Mouse (Mus musculus) intestine, postnatal 0 days (tissue): ENCODE results near the gene Atg4a-ps. TPM values are rescaled to one million over a fixed set of nuclear protein-coding genes. Genes with fewer than 3 reads are reported as not detected.

Source experiments
- ATAC-seq: fragments of 200-750 bp; cut with Nextera tagmentation; 2 replicates; pipeline ENCODE4 v1.8.0; 2017; ENCODE audit warnings: mild to moderate bottlenecking, moderate TSS enrichment, moderate library complexity
- H3K27ac ChIP-seq: fragments of 300-500 bp; sonication (generic); 2 replicates; pipeline ENCODE4 v1.5.1; 2014; ENCODE audit warnings: mild to moderate bottlenecking, low read depth, low read length, moderate library complexity
- H3K27me3 ChIP-seq: fragments of 300-500 bp; sonication (generic); replicated peaks from 2 replicates; pipeline ENCODE4 v1.6.1; 2014; ENCODE audit warnings: low read length, mixed read lengths; ENCODE audit not compliant: control insufficient read depth, insufficient read depth
- H3K36me3 ChIP-seq: fragments of 300-500 bp; sonication (generic); 2 replicates; pipeline ENCODE4 v1.6.1; 2014; ENCODE audit warnings: mild to moderate bottlenecking, moderate library complexity; ENCODE audit not compliant: control insufficient read depth, insufficient read depth
- H3K4me1 ChIP-seq: fragments of 300-500 bp; sonication (generic); replicated peaks from 2 replicates; pipeline ENCODE4 v1.6.1; 2014; ENCODE audit warnings: antibody characterized with exemption, low read length, mixed read lengths; ENCODE audit not compliant: control insufficient read depth, insufficient read depth
- H3K4me2 ChIP-seq: fragments of 300-500 bp; sonication (generic); replicated peaks from 2 replicates; pipeline ENCODE4 v1.6.1; 2014; ENCODE audit warnings: low read depth, mild to moderate bottlenecking, moderate library complexity
- H3K4me3 ChIP-seq: fragments of 300-500 bp; sonication (generic); 2 replicates; pipeline ENCODE4 v1.5.1; 2014; ENCODE audit warnings: low read depth, low read length
- H3K9ac ChIP-seq: fragments of 300-500 bp; sonication (generic); 2 replicates; pipeline ENCODE4 v1.6.1; 2014; ENCODE audit warnings: mild to moderate bottlenecking, low read depth, low read length
- H3K9me3 ChIP-seq: fragments of 300-500 bp; sonication (generic); 2 replicates; pipeline ENCODE4 v1.6.1; 2016; ENCODE audit warnings: mixed run types; ENCODE audit not compliant: control insufficient read depth
- CTCF ChIP-seq: sonication (generic); IDR thresholded peaks from 2 replicates; pipeline ENCODE4 v1.5.1; 2016; ENCODE audit warnings: low read depth, mild to moderate bottlenecking, control low read depth, antibody characterized with exemption, moderate library complexity
- WGBS: fragments of 180-500 bp; shearing (Covaris S2); extraction: QIAGEN DNeasy Blood & Tissue Kit; methylation state at CpG from one replicate; pipeline ENCODE4 v1.1.7; 2014; 5-methylcytosine and 5-hydroxymethylcytosine counted together
- polyA plus RNA-seq: library from polyadenylated mRNA; unstranded; fragments of >200 nt; fragmentation: Nextera tagmentation; extraction: Ambion mirVana; gene quantifications from 2 replicates; pipeline ENCODE4 v1.2.1, GENCODE M21; 2015

The Atg4a-ps gene
- polyA plus RNA-seq, 1 experiment from 2014 or later, result 0.26 TPM

DNA sequence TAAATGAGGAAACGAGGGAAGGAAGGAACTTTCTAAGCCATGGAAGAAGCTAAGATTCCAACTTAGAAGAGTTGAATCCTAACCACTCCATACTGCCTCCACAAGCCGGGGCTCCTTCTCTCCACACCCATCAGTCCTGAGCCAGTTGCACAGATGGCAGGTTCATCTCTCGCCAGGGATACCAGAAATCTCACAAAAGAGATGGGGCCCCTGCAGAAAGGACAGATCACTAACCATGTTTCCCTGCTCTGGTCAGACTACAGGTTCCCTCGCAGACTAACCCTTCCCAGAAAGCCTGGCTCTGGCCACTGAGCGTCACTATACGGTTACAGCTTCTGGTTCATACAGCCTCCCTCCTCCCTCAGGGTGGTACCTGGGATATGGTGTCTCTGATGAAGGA, 3.8 kb upstream of the Atg4a-ps start:
- Histone ChIP-seq H3K4me1 (no peaks in the 10 kb centered on the region), H3K4me3 (no peak overlapping the region), H3K36me3 (no peaks in the 10 kb centered on the region), H3K27me3 (no peaks in the 10 kb centered on the region), H3K27ac (no peak overlapping the region), H3K9me3 (no peaks in the 10 kb centered on the region), H3K9ac (no peak overlapping the region), H3K4me2 (no peak overlapping the region)
- 92% methylated on average over 6 of the region's 6 CpGs for WGBS
- no peak for ATAC-seq
- no peak for TF ChIP-seq CTCF

DNA sequence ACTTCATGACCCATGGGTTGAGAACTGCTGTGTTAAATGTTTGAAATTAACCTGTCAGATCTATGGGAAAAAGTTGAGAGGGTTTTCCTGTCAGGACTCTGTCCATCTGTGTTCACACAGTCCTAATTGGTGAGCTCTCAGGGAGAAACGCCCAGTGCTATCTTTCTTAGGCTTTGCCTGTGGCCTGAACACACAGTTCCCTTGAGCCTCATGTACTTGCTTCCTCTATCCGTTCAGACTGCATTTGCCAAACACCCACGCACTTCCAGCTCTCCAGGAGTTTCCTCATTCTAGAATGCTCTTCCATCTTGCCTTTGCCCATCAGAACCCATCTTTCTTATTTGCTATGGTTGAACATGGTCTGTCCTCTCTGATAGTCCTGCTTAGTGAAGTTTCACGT, 2.6 kb upstream of the Atg4a-ps start:
- no peak for ATAC-seq
- Histone ChIP-seq H3K27ac (no peak overlapping the region), H3K36me3 (no peaks in the 10 kb centered on the region), H3K9ac (no peak overlapping the region), H3K9me3 (no peaks in the 10 kb centered on the region), H3K27me3 (no peaks in the 10 kb centered on the region), H3K4me2 (no peak overlapping the region), H3K4me1 (no peaks in the 10 kb centered on the region), H3K4me3 (no peak overlapping the region)
- 67% methylated on average over 4 of the region's 4 CpGs for WGBS
- no peak for TF ChIP-seq CTCF

DNA sequence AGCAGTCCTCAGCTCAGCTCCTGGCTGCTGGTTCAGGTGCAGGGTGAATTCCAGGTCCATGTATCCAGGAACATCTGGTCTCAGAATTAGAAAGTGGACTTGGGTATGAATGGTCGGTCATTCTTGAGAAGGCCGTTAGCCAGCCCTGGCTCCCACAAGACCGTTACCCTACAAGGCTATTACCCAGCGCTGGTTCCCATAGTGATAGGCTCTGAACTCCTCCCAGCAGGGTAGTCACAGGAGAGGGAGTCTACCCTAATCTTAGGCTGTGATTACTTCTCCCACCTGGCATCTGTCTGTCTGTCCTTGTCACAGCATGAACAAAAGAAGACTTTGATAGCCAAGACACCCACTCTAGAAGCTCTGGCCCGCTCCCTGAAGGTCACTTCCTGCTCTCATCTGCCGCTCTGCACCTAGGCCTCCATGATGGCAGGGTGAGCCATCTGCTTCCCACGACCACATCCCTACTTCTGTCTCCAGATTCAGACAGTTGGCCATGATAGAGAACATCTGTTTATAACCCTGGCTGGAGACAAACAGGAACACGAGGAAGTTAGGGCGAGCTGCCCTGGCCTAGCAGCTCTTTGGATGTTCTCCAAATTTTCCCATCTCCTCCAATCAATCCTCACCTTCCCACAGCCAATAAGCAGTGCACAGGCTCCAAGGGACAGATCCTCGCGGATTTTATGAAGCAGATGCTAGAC, 1.4 kb upstream of the Atg4a-ps start:
- no peaks in the 10 kb centered on the region for H3K9me3 ChIP-seq
- TF ChIP-seq CTCF, result no peak
- H3K27ac ChIP-seq, result no peak overlapping the region
- ATAC-seq, result no peak
- H3K4me2 ChIP-seq, result no peak overlapping the region
- H3K27me3 ChIP-seq, result no peaks in the 10 kb centered on the region
- H3K4me1 ChIP-seq, result no peaks in the 10 kb centered on the region
- no peaks in the 10 kb centered on the region for H3K36me3 ChIP-seq
- no peak overlapping the region for H3K4me3 ChIP-seq
- no peak overlapping the region for H3K9ac ChIP-seq
- WGBS, result 76% methylated on average over 11 of the region's 11 CpGs

DNA sequence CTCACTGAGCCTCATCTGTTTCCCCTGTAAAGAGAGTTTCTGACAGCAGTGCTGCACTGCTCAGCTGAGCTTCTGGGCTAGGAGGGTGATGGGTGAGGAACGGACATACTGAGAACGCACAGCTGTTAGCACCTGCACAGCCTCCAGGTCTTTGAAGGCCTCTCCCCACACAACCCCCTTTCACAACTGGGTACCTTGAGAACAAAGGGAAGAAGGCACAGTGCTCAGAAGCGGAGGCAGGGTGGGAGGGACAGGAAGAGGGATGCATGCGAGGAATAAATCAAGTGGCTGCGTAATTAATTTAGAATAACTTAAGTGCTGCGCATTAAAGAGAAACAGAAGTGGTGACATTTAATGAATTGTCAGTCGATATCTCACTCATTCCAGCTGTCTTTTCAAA, 4.6 kb downstream of the Atg4a-ps start:
- Histone ChIP-seq H3K4me1 (no peaks in the 10 kb centered on the region), H3K4me3 (no peak overlapping the region), H3K27me3 (no peaks in the 10 kb centered on the region), H3K36me3 (no peaks in the 10 kb centered on the region), H3K9ac (no peak overlapping the region), H3K9me3 (no peaks in the 10 kb centered on the region), H3K4me2 (no peak overlapping the region), H3K27ac (no peak overlapping the region)
- no peak for ATAC-seq
- WGBS, result 70% methylated on average over 7 of the region's 7 CpGs
- no peak for TF ChIP-seq CTCF

GRCm38 (mm10) chr3:103640226-103640803, 5.6 kb downstream of the Atg4a-ps start:
- Histone ChIP-seq H3K4me3 (no peak overlapping the region), H3K4me2 (no peak overlapping the region), H3K9me3 (no peaks in the 10 kb centered on the region), H3K27ac (no peak overlapping the region), H3K4me1 (no peaks in the 10 kb centered on the region), H3K27me3 (no peaks in the 10 kb centered on the region), H3K36me3 (no peaks in the 10 kb centered on the region), H3K9ac (no peak overlapping the region)
- ATAC-seq, result no peak
- no peak for TF ChIP-seq CTCF
- WGBS, result 63% methylated on average over 8 of the region's 8 CpGs

DNA sequence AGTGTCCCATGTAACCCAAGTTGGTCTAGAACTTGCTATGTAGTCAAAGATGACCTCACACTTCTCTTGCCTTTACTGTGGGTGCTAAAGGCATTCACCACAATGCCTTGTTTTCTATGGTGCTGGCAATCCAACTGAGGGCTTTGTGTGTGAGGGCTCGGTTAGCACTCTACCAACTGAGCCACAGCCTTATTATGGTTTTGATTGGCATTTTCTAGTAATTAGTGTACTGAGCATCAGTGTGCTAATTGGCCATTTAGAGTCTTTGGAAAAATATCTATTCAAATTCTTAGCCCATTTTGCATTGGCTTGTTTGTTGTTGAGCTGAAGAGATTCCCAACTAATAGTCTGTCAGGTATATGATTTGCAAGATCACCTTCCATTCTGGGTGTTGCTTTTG, 8.2 kb downstream of the Atg4a-ps start:
- Histone ChIP-seq H3K4me1 (no peaks in the 10 kb centered on the region), H3K27me3 (no peaks in the 10 kb centered on the region), H3K9me3 (no peaks in the 10 kb centered on the region), H3K4me2 (no peak overlapping the region), H3K4me3 (no peak overlapping the region), H3K36me3 (no peaks in the 10 kb centered on the region), H3K27ac (no peak overlapping the region), H3K9ac (no peak overlapping the region)
- TF ChIP-seq CTCF, result no peak
- WGBS, result 80% methylated on average over 1 of the region's 1 CpGs
- no peak for ATAC-seq
